Mouse (Mus musculus) intestine, postnatal 0 days (tissue): ENCODE measurements at regions not wholly inside any gene's neighbourhood (a gene's known extent, or its start where the extent isn't known, plus 50 kb on each side); places are given as distances from the start of the nearest gene placed in this dataset.

Experiments used
- ATAC-seq: fragments of 200-750 bp; cut with Nextera tagmentation; 2 replicates; pipeline ENCODE4 v1.8.0; 2017; ENCODE audit warnings: mild to moderate bottlenecking, moderate TSS enrichment, moderate library complexity
- H3K27ac ChIP-seq: fragments of 300-500 bp; sonication (generic); 2 replicates; pipeline ENCODE4 v1.5.1; 2014; ENCODE audit warnings: mild to moderate bottlenecking, low read depth, low read length, moderate library complexity
- H3K27me3 ChIP-seq: fragments of 300-500 bp; sonication (generic); replicated peaks from 2 replicates; pipeline ENCODE4 v1.6.1; 2014; ENCODE audit warnings: low read length, mixed read lengths; ENCODE audit not compliant: control insufficient read depth, insufficient read depth
- H3K36me3 ChIP-seq: fragments of 300-500 bp; sonication (generic); 2 replicates; pipeline ENCODE4 v1.6.1; 2014; ENCODE audit warnings: mild to moderate bottlenecking, moderate library complexity; ENCODE audit not compliant: control insufficient read depth, insufficient read depth
- H3K4me1 ChIP-seq: fragments of 300-500 bp; sonication (generic); replicated peaks from 2 replicates; pipeline ENCODE4 v1.6.1; 2014; ENCODE audit warnings: antibody characterized with exemption, low read length, mixed read lengths; ENCODE audit not compliant: control insufficient read depth, insufficient read depth
- H3K4me2 ChIP-seq: fragments of 300-500 bp; sonication (generic); replicated peaks from 2 replicates; pipeline ENCODE4 v1.6.1; 2014; ENCODE audit warnings: low read depth, mild to moderate bottlenecking, moderate library complexity
- H3K4me3 ChIP-seq: fragments of 300-500 bp; sonication (generic); 2 replicates; pipeline ENCODE4 v1.5.1; 2014; ENCODE audit warnings: low read depth, low read length
- H3K9ac ChIP-seq: fragments of 300-500 bp; sonication (generic); 2 replicates; pipeline ENCODE4 v1.6.1; 2014; ENCODE audit warnings: mild to moderate bottlenecking, low read depth, low read length
- H3K9me3 ChIP-seq: fragments of 300-500 bp; sonication (generic); 2 replicates; pipeline ENCODE4 v1.6.1; 2016; ENCODE audit warnings: mixed run types; ENCODE audit not compliant: control insufficient read depth
- CTCF ChIP-seq: sonication (generic); IDR thresholded peaks from 2 replicates; pipeline ENCODE4 v1.5.1; 2016; ENCODE audit warnings: low read depth, mild to moderate bottlenecking, control low read depth, antibody characterized with exemption, moderate library complexity
- WGBS: fragments of 180-500 bp; shearing (Covaris S2); extraction: QIAGEN DNeasy Blood & Tissue Kit; methylation state at CpG from one replicate; pipeline ENCODE4 v1.1.7; 2014; 5-methylcytosine and 5-hydroxymethylcytosine counted together

- Histone ChIP-seq H3K27me3 (no peaks in the 10 kb centered on the region), H3K9me3 (no peaks in the 10 kb centered on the region), H3K27ac (no peak overlapping the region), H3K4me3 (no peak overlapping the region), H3K9ac (no peak overlapping the region), H3K36me3 (no peaks in the 10 kb centered on the region), H3K4me1 (no peaks in the 10 kb centered on the region), H3K4me2 (no peak overlapping the region; the same call in 1 of the 2 replicates)
- no peak for ATAC-seq
- no peak for TF ChIP-seq CTCF
- 65% methylated on average over 8 of the region's 8 CpGs for WGBS
These were observed 51.3 kb upstream of the S1pr1 start for GRCm38 (mm10) chr3:115766153-115766552.

- no peak overlapping the region for H3K9ac ChIP-seq
- no peak for ATAC-seq
- WGBS, result 74% methylated on average over 1 of the region's 1 CpGs
These were observed 53.4 kb upstream of the S1pr1 start for GRCm38 (mm10) chr3:115768290-115768689.

GRCm38 (mm10) chr3:115768761-115769530 lies 54.1 kb upstream of the S1pr1 start:
- no peak for TF ChIP-seq CTCF
- 73% methylated on average over 19 of the region's 19 CpGs for WGBS
- no peak for ATAC-seq
- Histone ChIP-seq H3K4me1 (no peaks in the 10 kb centered on the region), H3K4me3 (no peak overlapping the region), H3K27me3 (no peaks in the 10 kb centered on the region), H3K9ac (no peak overlapping the region), H3K4me2 (no peak overlapping the region), H3K9me3 (no peaks in the 10 kb centered on the region), H3K27ac (no peak overlapping the region), H3K36me3 (no peaks in the 10 kb centered on the region)

More at GRCm38 (mm10) chr3:115768290-115768689, 53.4 kb upstream of the S1pr1 start:
- H3K9me3 ChIP-seq, result no peaks in the 10 kb centered on the region
- TF ChIP-seq CTCF, result no peak
- H3K36me3 ChIP-seq, result no peaks in the 10 kb centered on the region
- H3K4me2 ChIP-seq, result no peak overlapping the region
- H3K27ac ChIP-seq, result no peak overlapping the region
- no peaks in the 10 kb centered on the region for H3K4me1 ChIP-seq
- no peaks in the 10 kb centered on the region for H3K27me3 ChIP-seq
- no peak overlapping the region for H3K4me3 ChIP-seq

GRCm38 (mm10) chr3:115772676-115773075 lies 57.8 kb upstream of the S1pr1 start:
- Histone ChIP-seq H3K36me3 (no peaks in the 10 kb centered on the region), H3K27me3 (no peaks in the 10 kb centered on the region), H3K4me1 (no peaks in the 10 kb centered on the region), H3K27ac (no peak overlapping the region), H3K4me2 (no peak overlapping the region), H3K4me3 (no peak overlapping the region), H3K9me3 (no peaks in the 10 kb centered on the region), H3K9ac (no peak overlapping the region)
- TF ChIP-seq CTCF, result no peak
- ATAC-seq, result no peak
- WGBS, result 73% methylated on average over 5 of the region's 5 CpGs

- Histone ChIP-seq H3K27ac (no peak overlapping the region), H3K4me2 (no peak overlapping the region), H3K4me3 (no peak overlapping the region), H3K4me1 (no peaks in the 10 kb centered on the region), H3K27me3 (no peaks in the 10 kb centered on the region), H3K9me3 (no peaks in the 10 kb centered on the region), H3K9ac (no peak overlapping the region), H3K36me3 (no peaks in the 10 kb centered on the region)
- ATAC-seq, result no peak
- no peak for TF ChIP-seq CTCF
- 58% methylated on average over 8 of the region's 8 CpGs for WGBS
These were observed 59.4 kb upstream of the S1pr1 start for GRCm38 (mm10) chr3:115774321-115774720.

- 57% methylated on average over 4 of the region's 4 CpGs for WGBS
- Histone ChIP-seq H3K4me1 (no peaks in the 10 kb centered on the region), H3K9me3 (no peaks in the 10 kb centered on the region), H3K36me3 (no peaks in the 10 kb centered on the region), H3K9ac (no peak overlapping the region), H3K4me3 (no peak overlapping the region), H3K4me2 (no peak overlapping the region), H3K27me3 (no peaks in the 10 kb centered on the region), H3K27ac (no peak overlapping the region)
- TF ChIP-seq CTCF, result no peak
- no peak for ATAC-seq
These were observed 59.9 kb upstream of the S1pr1 start for GRCm38 (mm10) chr3:115774723-115775122.
